Comparison of ENCODE assay signal across 9 mouse cellular contexts in genomic region chr15:27925865-27926264, GRCm38 (mm10).
DNase-seq lines count a peak whose midpoint lies in the region; ATAC-seq and TF ChIP-seq lines count a peak whose summit lies in the region.
"Had no signal": no experiment of that assay in that cellular context is flagged by ENCODE, and none has a peak within 500 bp of the region (broad histone marks: within the 10 kb centered on the region; RNA-seq: fewer than 3 reads in every experiment).

No protein-coding gene starts in this region.

- DNase-seq in cerebellum, adult 8-10 months = peak; percentile 10
- peak in 1 of 2 experiments; percentile 43 for DNase-seq in spleen, adult 2 months (ENCODE audit: low read depth in 1 of 2, low spot score in 2 of 2)
- DNase-seq in spleen, postnatal 14 days (ENCODE audit: low spot score in 2 of 2) = no peak
- DNase-seq in liver, embryonic 11.5 days (ENCODE audit: low spot score) = no peak
- DNase-seq in thymus, postnatal 36 days = peak; percentile 43 to 56
- DNase-seq in right cerebral cortex, adult 2 months (ENCODE audit: low spot score in 2 of 2) = no peak
- no peak for DNase-seq in left cerebral cortex, adult 18-20 months (ENCODE audit: low spot score in 2 of 2)
- DNase-seq: lung, adult 2 months had no signal

- peak overlapping the region; percentile 26; the same call in 1 of the 2 replicates for H3K4me2 ChIP-seq in liver, embryonic 11.5 days

- no peak for ATAC-seq in cerebellum, adult (ENCODE audit: insufficient number of reproducible peaks, low FRiP score, low TSS enrichment)
- no peak for ATAC-seq in liver, embryonic 11.5 days (replicated peaks; ENCODE audit: low FRiP score)

- no peaks in the 10 kb centered on the region for H3K36me3 ChIP-seq in spleen, adult 2 months (ENCODE audit: control insufficient read depth, insufficient read depth, low read length)
- H3K36me3 ChIP-seq in liver, embryonic 11.5 days (ENCODE audit: control insufficient read depth, insufficient read depth, low read length) = no peaks in the 10 kb centered on the region

- peak overlapping the region; percentile 69 for H3K27ac ChIP-seq in spleen, adult 2 months (ENCODE audit: insufficient read depth, low read length)
- H3K27ac ChIP-seq in liver, embryonic 11.5 days (ENCODE audit: low read depth, low read length) = no peak overlapping the region

- no peaks in the 10 kb centered on the region for H3K9me3 ChIP-seq in liver, embryonic 11.5 days (ENCODE audit: control insufficient read depth, low read length)

- no peaks in the 10 kb centered on the region for H3K27me3 ChIP-seq in spleen, adult 2 months (ENCODE audit: control insufficient read depth, insufficient read depth, low read length)
- no peaks in the 10 kb centered on the region for H3K27me3 ChIP-seq in liver, embryonic 11.5 days (replicated peaks; ENCODE audit: control insufficient read depth, insufficient read depth, low read length)

- 5% methylated on average over 8 of the region's 8 CpGs for WGBS in spleen, adult 2 months
- WGBS in liver, embryonic 11.5 days = 44% methylated on average over 8 of the region's 8 CpGs

- H3K4me3 ChIP-seq in spleen, adult 2 months (ENCODE audit: extremely low read depth, insufficient read depth, insufficient read length) = no peak overlapping the region
- H3K4me3 ChIP-seq in liver, embryonic 11.5 days (ENCODE audit: low read depth, low read length) = no peak overlapping the region

- TF ChIP-seq POLR2A in spleen, adult 2 months (IDR thresholded peaks at IDR 0.05; ENCODE audit: low read depth, low read length) = no peak

- no peak for TF ChIP-seq CTCF in spleen, adult 2 months (IDR thresholded peaks at IDR 0.05; ENCODE audit: extremely low read depth, insufficient read depth, insufficient read length, insufficient replicate concordance)

- H3K9ac ChIP-seq in liver, embryonic 11.5 days (ENCODE audit: low read depth, low read length) = no peak overlapping the region

- H3K4me1 ChIP-seq in spleen, adult 2 months (ENCODE audit: control insufficient read depth, insufficient read depth, insufficient read length) = peaks cover 14% of the 10 kb centered on the region
- H3K4me1 ChIP-seq in liver, embryonic 11.5 days (replicated peaks; ENCODE audit: control insufficient read depth, insufficient read depth, low read length) = peaks cover 23% of the 10 kb centered on the region

Comparison
In these comparisons a context has a peak if more than half of its experiments do, and no peak if none do; other contexts are left out.
1. DNase-seq: peak in cerebellum, adult 8-10 months (single experiment) and thymus, postnatal 36 days (2 of 2); none in spleen, postnatal 14 days (0 of 2), liver, embryonic 11.5 days (single experiment), right cerebral cortex, adult 2 months (0 of 2) and left cerebral cortex, adult 18-20 months (0 of 2).